Mouse (Mus musculus): ENCODE measurements around the gene Myl7. TPM values are rescaled to one million over a fixed set of nuclear protein-coding genes. Genes with fewer than 3 reads are reported as not detected.

The Myl7 gene
- total RNA-seq, 2 experiments from 2014 or later = not detected

DNA sequence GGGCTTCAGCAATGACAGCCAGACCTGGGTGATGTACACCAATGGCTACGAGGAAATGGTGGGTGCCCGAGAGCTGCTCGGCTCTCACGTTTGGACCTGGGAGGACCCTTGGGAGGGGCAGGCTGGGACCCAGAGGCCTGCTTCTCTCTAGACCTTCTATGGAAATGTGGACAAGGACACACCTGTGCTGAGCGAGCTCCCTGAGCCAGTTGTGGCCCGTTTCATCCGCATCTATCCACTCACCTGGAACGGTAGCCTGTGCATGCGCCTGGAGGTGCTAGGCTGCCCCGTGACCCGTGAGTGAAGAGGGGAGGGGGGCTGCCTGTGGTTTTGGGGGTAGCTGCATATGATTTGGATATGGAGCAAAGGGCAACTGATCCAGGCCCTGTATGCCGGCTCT lies 30.3 kb downstream of the Myl7 start:
- DNase-seq (ENCODE audit: low spot score in 2 of 2) = no peak

DNA sequence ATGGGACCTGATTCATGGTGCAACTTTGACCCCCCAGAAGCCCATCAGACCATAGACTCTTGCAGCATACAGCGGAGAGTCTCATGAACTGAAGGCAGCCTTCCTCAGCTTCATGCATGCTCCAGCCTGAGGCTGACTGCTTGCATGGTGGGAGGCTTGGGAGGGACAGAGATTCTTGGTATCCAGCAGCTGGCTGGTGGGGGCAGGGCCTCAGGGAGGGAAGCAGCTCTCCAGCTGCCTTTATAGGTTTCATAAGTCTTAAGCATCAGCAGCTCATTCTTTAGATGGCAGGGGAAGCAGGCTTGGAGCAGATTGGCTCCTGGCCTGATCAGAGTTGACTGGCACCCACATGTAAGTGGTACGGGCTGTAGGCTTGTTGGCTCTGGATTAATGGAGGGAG lies 31.4 kb downstream of the Myl7 start:
- DNase-seq (ENCODE audit: low spot score in 2 of 2) = no peak

DNA sequence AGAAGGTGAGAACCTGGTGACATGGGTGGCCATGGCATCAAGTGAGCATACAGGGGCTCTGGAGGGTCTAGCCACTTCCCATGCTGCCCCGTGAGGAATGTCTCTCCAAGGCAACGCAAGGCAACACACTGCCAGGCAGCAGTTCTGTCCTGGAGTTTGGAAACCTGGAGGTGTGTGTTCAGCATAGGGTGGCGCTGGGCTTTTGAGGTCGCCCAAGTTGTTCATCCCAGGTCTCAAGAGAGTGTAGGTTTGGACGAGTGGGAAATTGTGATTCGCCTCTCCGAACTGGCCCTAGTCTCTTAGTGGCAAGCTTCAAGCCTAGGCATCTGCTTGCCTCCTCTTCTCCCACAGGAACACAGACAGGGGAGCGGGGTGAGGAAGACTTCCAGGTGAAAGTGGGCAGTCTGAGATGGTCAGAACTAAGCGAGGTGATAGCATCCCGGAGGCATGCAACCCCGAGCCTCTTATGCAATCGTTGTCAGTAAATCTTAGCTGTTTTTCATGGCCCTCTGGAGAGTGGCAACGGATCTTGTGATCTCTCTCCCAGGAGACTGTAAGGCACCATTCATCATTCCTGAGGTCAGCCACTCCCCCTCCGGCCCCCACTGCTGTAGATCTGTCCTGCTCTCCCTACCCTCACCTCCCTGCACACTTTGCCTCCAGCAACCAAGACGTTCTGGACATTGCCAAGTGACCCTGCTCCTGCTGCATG lies 36.0 kb downstream of the Myl7 start:
- DNase-seq (ENCODE audit: low spot score in 2 of 2) = no peak

DNA sequence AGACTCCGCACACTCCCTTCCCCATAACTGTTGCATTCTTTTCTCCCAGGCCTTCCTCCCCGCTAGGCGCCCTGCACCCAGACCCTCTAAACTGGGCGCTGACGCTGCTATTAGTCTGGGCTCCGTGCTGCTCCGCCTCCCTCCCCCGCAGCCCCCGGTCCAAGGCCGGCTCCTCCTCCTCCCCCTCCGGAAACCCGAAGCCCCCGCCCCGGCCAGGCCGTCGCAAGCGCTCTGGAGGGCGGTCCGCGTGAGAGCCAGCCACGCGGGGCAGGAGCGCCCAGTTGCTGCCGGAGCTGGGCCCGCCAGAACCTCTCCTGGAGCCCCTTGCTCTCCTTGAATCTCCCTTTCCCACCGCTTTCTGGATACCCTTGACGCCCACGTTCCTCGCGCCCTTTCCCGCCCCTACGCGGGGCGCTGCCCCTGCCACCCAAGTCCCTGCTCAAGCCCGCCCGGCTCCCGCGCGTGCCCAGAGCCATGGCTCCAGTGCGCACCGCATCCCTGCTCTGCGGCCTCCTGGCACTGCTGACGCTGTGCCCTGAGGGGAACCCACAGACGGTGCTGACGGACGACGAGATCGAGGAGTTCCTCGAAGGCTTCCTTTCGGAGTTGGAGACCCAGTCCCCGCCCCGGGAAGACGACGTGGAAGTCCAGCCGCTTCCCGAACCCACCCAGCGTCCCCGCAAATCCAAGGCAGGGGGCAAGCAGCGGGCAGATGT lies 36.7 kb downstream of the Myl7 start, which contains the start of gene Aebp1:
Gene Aebp1, plus strand, starts transcription at position 270 of the 716 bp plus-strand sequence.
- peak; percentile 67 to 80 for DNase-seq (ENCODE audit: low spot score in 2 of 2)

DNA sequence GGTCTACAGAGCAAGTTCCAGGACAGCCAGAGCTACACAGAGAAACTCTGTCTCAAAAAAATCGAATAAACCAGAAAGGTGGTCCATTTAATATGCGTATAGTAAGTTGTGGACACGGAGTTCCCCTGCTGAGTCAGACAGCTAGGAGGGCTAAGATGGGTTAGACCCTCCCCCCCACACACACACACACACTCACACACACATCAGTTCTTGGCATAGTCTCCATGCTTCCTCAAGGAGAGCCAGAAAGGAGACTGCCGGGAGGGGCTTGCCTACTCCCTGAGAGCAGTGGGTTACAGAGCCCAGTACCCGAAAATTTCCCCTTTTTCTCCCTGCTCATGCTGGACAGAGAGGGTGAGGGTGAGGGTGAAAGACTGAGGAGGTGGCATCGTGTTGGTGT lies 37.9 kb downstream of the Myl7 start:
- no peak for DNase-seq (ENCODE audit: low spot score in 2 of 2)

DNA sequence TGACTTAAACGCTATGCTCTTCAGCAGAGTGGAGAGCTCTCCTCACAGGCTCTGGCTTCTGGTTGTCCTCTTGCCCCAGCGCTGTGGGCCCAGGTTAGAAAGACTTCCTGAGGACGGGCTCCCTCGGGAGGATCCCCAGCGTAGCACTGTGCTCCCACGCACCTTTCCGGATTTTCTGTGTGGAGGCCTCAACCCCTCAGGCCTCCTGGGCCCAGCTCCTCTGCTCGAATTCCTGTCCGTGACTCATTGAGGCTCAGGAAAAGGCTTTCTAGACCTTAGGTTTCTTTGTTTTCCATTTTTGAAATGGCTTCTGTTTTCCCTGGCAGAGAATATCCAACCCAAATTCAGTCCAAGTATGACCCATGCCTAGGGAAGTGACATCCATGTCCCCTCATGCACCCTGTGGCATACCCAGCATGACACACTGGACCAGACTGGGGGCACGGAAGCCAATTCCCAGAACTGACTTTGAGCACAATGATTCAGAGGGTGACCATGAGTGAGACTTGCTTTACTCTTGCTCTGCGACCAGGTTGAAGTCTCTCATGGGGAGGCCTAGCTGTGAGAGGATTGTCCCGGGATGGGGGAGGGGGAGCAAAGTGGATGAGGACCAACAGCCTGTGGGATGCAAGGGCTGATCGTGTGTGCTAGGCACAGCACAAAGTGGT lies 38.6 kb downstream of the Myl7 start:
- DNase-seq (ENCODE audit: low spot score in 2 of 2) = no peak

DNA sequence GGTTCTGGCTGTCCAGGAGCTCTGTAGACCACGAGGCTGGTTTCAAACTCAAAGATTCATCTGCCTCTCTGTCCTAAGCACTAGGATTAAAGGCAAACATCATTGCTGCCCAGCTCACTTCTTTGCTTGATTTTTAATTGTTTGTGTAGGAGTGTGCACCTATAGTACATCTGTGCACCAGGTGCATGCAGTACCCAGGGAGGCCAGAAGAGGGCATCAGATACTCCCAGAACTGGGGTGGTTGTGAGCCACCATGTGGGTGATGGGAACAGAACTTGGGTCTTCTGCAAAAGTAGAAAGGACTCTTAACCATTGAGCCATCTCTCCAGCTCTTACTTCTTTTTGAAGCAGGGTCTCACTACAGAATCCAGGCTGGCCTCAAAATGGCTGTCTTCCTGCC lies 39.9 kb downstream of the Myl7 start:
- DNase-seq (ENCODE audit: low spot score in 2 of 2) = no peak

DNA sequence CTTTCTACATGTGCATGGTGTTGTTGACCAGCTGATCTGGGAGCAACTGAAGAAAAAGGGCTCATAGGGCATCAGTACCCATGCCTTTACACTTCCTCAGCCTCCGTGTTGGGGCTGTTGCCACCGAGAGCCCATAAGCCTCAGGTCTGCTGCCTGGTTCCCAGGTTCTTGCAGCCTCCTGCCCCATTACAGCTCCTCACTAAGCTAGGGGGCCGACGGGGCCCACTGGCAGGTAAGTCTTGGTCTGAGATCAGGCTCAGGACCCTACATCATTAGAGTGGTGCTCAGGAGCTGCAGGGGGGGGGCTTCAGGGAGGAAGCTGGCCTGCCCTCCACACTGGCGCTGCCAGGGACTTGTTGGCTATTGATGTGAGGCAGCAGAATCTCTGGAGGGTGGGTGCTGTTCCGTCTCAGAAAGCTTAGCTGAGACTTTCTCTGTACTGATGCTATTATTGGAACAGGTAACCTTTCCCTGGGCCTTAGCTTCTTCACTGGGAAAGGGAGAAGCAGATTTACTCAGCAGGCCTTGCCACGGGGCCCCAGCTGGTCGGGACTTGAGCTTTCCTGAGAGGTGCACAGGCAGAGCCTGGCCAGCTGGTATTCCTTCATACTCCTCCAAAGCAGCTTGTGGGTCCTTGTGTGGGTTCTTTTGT lies 42.0 kb downstream of the Myl7 start:
- DNase-seq (ENCODE audit: low spot score in 2 of 2) = no peak

DNA sequence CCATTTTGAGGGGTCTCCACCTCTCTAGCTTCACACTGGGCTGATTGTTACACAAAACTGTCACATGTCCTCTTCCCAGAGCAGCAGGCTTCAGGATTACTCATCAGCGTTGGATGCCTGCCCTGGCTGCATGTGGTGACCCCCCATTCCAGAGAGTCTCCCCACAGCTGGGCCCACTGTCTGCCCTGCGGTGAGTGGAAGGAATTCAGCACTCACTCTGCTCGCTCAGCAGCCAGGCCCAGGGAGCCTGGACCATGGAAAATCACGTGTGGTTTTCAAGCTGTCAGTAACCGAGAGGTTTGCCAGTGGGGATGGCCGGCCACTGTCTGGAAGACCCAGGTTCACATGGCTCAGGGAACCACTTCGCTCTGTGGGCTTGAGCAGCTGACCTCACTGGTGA lies 42.7 kb downstream of the Myl7 start:
- DNase-seq (ENCODE audit: low spot score in 2 of 2) = peak in 1 of 2 experiments; percentile 80

DNA sequence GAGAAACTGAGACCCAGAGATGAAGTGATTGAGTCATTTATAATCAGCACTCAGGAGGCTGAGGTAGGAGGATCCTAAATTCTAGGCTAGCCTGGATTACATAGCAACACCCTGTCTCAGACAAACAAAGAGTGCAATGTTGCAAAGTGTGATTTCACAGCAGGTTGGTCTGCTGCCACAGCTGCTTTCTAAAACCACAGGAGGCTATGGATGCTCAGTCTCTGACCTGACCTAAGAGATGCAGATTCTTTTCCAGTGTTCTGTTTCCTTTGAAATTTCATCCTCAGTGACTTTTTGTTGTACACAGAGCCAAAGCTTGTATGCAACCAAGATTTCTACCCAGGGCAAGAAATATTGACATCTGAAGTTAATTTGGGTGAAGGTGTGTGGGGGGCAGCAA lies 43.1 kb downstream of the Myl7 start:
- DNase-seq (ENCODE audit: low spot score in 2 of 2) = no peak

DNA sequence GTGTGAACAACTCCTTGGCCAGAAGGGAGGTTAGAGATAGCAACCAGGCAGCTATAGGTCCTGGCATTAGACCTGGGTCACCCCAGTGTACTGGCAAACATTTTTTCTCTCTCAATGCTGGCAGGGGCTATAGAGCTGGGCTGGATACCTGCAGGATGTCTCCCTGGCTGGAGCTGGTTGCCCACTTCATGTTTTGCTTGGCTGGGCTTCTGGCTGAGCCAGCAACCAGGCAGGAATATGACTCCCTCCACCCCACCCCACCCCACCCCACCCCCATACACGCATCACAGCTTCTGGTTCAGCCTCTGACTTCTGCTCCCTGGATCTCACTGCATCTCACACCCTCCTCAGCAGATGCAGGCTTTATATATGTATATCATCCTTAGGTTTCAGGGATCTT lies 46.3 kb downstream of the Myl7 start:
- no peak for DNase-seq (ENCODE audit: low spot score in 2 of 2)

DNA sequence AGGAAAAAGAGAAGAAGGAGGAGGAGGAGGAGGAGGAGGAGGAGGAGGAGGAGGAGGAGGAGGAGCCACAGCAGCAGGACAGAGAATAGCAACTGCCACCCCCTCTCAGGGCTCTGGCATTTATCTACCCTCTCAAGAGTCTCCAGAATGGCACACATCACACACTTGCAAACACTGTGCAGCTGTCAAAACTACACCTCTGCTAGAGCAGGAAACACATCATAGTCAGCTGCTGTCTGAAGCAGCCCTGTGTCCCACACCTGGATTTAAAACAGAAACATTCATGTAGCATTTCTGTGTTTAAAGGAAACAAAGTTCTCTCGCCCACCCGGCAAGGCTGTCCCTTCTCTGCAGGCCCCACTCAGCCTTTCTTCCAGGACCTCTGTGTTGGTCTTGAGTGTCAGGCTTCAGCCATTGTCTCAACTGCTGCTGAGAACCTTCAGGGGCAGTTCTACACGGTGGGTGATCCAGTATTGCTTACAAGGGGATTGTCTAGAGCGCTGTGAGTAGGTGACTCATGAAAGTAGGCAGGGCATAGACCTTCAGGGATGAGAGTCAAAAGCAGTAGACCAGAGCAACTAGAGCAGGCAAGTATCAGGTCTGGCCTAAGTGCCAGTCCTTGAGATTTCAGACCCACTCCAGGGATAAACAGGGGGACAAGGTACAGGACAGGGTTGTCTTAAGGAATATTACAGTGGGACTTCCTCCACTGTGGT lies 47.4 kb downstream of the Myl7 start:
- no peak for DNase-seq (ENCODE audit: low spot score in 2 of 2)

DNA sequence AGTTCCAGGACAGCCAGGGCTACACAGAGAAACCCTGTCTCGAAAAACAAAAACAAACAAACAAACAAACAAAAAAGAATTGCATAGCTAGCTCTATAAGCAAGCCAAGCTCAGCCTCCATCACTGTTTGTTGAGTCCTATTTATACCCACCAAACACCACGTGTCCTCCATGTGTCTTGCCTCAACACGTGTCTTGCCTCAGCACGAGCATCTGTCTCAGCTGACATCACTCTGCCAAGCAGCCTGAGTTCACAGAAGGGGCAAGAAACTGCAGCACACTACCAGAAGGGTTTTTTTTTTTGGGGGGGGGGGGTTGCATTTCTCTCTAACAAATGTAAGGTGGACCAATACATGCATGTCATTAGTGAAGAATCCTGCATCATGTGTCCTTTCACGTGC lies 48.1 kb downstream of the Myl7 start:
- DNase-seq (ENCODE audit: low spot score in 2 of 2) = no peak

DNA sequence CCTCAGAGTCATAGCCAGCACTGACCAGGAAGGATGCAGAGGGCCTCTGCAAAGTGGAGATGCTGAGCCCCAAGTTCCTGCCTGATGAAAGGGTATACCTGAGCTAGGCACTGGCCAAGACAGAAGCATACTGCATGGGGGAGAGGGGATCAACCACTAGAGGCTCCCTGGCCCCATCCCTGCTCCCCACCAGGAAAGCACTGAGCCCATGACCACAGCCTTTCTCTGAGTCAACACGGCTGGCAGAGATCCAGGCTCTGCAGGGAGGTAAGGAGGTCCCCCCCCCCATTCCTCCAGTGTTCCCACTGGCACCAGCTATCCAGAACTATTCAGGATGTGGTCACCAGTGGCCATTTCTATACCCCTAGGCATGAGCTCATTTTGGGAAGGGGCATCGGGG lies 49.3 kb downstream of the Myl7 start:
- DNase-seq (ENCODE audit: low spot score in 2 of 2) = no peak

DNA sequence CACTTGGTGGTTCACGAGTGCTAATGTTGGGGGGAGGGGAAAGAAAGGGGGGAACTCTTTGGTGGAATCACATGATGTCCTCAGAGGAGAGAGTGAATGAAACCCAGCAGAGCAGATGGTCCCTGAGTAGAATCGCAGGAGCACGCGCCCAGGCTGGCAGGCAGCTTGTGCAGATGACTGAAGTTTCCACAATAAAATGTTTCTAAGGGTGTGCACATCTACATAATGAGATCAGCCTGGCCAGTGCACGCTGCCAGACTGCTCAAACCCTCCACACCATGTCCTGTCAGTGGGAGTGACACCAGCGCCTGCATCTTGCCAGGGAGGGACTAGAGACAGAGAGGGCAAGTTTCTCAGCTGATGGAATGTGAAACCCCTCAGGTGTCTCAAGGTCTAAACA lies 49.8 kb downstream of the Myl7 start:
- peak in 1 of 2 experiments; percentile 57 for DNase-seq (ENCODE audit: low spot score in 2 of 2)

DNA sequence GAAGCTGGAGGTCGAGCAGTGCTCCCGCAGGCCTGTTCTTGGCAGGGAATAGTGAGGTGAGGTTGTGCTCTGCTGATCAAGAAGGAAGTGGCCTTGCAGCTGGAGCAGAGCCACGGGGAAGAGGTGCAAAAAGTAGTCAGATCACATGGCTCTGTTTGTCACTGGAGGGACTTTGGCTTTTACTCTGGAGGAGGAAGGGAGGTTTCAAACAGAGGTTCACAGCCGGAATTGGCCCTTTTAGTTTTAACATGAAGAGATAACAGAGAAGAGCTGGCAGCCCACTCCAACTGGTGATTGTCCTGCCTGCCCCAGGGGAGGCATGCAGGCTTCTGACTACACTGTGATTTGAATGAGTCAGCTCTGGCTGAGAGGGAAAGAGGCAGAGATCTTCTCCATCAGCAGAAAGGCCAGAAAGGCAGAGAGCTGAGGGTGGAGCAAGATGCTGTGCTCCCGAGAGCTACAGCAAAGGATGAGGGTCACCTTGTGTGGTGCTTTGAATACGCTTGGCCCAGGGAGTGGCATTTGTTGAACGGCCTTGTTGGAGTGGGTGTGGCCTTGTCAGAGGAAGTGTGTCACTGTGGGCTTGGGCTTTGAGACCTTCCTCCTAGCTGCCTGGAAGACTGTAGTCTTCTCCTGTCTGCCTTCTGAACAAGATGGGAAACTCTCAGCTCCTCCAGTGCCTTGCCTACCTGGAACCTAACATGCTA lies 51.8 kb downstream of the Myl7 start:
- no peak for DNase-seq (ENCODE audit: low spot score in 2 of 2)

All from gastrocnemius, postnatal 4 days (tissue).